Mouse (Mus musculus): ENCODE results near the gene Ncmap. TPM values are rescaled to one million over a fixed set of nuclear protein-coding genes. Genes with fewer than 3 reads are reported as not detected.
"Not testable (repeated sequence)": the region's sequence is repeated elsewhere in the genome, so short reads cannot be mapped to it uniquely, and the experiment has no call there.

The Ncmap gene
- polyA plus RNA-seq, 1 experiment from 2014 or later, result 0.75 TPM

- no peaks in the 10 kb centered on the region for H3K27me3 ChIP-seq
- H3K9me3 ChIP-seq, result no peaks in the 10 kb centered on the region
- no peak for ATAC-seq (ENCODE audit: low FRiP score)
- H3K4me1 ChIP-seq (replicated peaks), result no peaks in the 10 kb centered on the region
- H3K4me3 ChIP-seq, result no peak overlapping the region
- WGBS, result 30% methylated on average over 6 of the region's 6 CpGs
- H3K4me2 ChIP-seq, result no peak overlapping the region
- H3K9ac ChIP-seq, result no peak overlapping the region
- H3K27ac ChIP-seq, result no peak overlapping the region
- no peaks in the 10 kb centered on the region for H3K36me3 ChIP-seq
Measured at GRCm38 (mm10) chr4:135362828-135363227, 35.2 kb downstream of the Ncmap start.

DNA sequence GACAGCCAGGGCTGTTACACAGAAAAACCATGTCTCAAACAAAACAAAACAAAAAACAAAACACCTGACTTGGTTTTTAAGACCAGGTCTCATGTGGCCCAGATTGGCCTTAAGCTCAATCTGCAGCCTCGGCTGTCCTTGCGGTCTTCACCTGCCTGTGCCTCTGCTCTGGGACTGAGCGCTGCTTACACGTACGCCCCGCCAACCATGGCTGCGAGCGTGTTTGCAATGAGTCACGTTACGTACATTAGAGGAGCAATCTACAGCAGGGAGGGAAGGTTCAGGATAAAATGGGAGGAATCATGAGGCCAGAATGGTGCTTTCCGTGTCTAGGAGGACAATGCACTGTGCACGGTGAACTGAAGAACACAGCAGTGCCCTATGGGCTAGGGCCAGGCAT is 36.3 kb downstream of the Ncmap start:
- no peaks in the 10 kb centered on the region for H3K4me1 ChIP-seq (replicated peaks)
- no peak overlapping the region for H3K27ac ChIP-seq
- H3K36me3 ChIP-seq, result no peaks in the 10 kb centered on the region
- no peak overlapping the region for H3K4me3 ChIP-seq
- H3K9me3 ChIP-seq, result no peaks in the 10 kb centered on the region
- no peak overlapping the region for H3K4me2 ChIP-seq
- no peak overlapping the region for H3K9ac ChIP-seq
- 89% methylated on average over 12 of the region's 12 CpGs for WGBS
- ATAC-seq (ENCODE audit: low FRiP score), result no peak
- H3K27me3 ChIP-seq, result 0 out of 2 replicates have a peak, but pooled peaks cover 9% of the 10 kb centered on the region

DNA sequence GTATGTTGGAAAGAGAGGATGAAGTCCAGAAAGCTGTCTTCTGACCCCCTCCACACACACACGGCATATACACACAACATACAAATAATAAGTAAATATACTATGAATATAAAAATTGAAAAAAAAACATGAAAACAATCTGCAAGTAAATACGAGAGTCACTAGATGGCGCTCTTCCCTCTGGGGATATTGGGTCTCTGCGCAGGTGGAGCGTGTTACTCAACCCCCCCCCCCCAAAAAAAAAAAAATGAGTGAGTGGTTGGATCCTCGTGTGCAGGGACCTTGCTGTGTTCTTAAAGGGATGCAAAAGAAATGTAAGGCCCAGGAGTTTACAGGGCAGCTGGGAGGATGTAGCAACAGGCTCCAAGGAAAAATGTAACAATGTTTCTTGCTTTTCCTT is 39.3 kb downstream of the Ncmap start:
- H3K9ac ChIP-seq, result no peak overlapping the region
- H3K9me3 ChIP-seq, result no peaks in the 10 kb centered on the region
- H3K4me3 ChIP-seq, result no peak overlapping the region
- 0 out of 2 replicates have a peak, but pooled peaks cover 9% of the 10 kb centered on the region for H3K27me3 ChIP-seq
- no peak for ATAC-seq (ENCODE audit: low FRiP score)
- no peak overlapping the region for H3K27ac ChIP-seq
- H3K4me1 ChIP-seq (replicated peaks), result peaks cover 9% of the 10 kb centered on the region
- WGBS, result 3% methylated on average over 6 of the region's 6 CpGs
- no peak overlapping the region for H3K4me2 ChIP-seq
- H3K36me3 ChIP-seq, result no peaks in the 10 kb centered on the region

GRCm38 (mm10) chr4:135357221-135357920 is 40.7 kb downstream of the Ncmap start:
- Histone ChIP-seq H3K27ac (no peak overlapping the region), H3K4me1 (replicated peaks) (peaks cover 9% of the 10 kb centered on the region), H3K27me3 (0 out of 2 replicates have a peak, but pooled peaks cover 9% of the 10 kb centered on the region), H3K4me2 (no peak overlapping the region), H3K4me3 (no peak overlapping the region), H3K9ac (no peak overlapping the region), H3K36me3 (no peaks in the 10 kb centered on the region), H3K9me3 (no peaks in the 10 kb centered on the region)
- 88% methylated on average over 12 of the region's 12 CpGs for WGBS
- no peak for ATAC-seq (ENCODE audit: low FRiP score)

- H3K4me1 ChIP-seq (replicated peaks), result peaks cover 22% of the 10 kb centered on the region
- no peak for ATAC-seq (ENCODE audit: low FRiP score)
- no peaks in the 10 kb centered on the region for H3K36me3 ChIP-seq
- no peak overlapping the region for H3K4me3 ChIP-seq
- no peaks in the 10 kb centered on the region for H3K9me3 ChIP-seq
- H3K27ac ChIP-seq, result no peak overlapping the region
- no peak overlapping the region for H3K4me2 ChIP-seq
- no peak overlapping the region for H3K9ac ChIP-seq
- 0 out of 2 replicates have a peak, but pooled peaks cover 9% of the 10 kb centered on the region for H3K27me3 ChIP-seq
- 84% methylated on average over 9 of the region's 9 CpGs for WGBS
Measured at GRCm38 (mm10) chr4:135355886-135356550, 42.0 kb downstream of the Ncmap start.

GRCm38 (mm10) chr4:135354751-135355150 is 43.3 kb downstream of the Ncmap start:
- H3K4me2 ChIP-seq; H3K36me3 ChIP-seq; H3K4me3 ChIP-seq; ATAC-seq (ENCODE audit: low FRiP score); H3K27me3 ChIP-seq; H3K9me3 ChIP-seq: not testable (repeated sequence)
- H3K9ac ChIP-seq, result peak overlapping the region; percentile 74; the same call in 1 of the 2 replicates
- H3K4me1 ChIP-seq (replicated peaks), result peaks cover 22% of the 10 kb centered on the region
- H3K27ac ChIP-seq, result peak overlapping the region; percentile 96; the same call in 1 of the 2 replicates

- Histone ChIP-seq H3K4me2 (peak overlapping the region; percentile 72), H3K4me3 (peak overlapping the region; percentile 99)
- no peak for ATAC-seq (ENCODE audit: low FRiP score)
Measured at GRCm38 (mm10) chr4:135353794-135354450, 44.1 kb downstream of the Ncmap start.

DNA sequence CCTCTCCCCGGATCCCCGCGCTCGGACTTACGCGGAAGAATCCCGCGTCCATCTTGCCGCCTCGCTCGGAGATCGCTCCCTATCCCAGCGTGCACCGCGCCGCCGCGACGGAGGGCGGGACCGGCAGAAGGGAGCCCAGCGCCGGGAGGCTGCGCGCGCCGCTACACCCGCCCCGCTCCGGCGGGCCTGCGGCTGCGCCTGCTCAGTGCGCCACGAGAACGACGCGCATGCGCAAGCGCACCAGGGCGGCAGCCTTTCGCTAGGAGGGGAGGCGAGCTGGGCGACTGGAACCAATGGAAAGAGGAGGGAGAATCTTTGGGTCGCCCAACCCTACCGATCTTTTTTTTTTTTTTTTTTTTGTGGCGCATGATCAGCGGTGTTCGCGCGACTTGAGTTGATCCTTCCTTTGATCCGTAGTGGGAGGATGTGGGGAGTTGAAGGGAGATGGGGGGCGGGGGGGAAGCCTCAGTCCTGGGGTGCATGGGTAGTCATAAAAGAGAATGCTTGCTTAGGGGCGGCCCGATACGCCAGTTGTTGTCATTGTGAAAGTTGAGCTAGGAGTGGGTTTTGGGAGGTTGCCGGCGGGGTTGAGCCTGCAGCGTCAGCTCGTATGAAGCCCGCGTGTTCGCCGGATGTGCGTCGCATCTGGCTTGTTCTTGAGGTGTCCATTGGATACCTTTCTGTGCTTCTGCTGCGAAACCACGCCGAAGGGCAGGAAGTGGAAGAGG is 44.8 kb downstream of the Ncmap start, which contains the start of gene Srrm1:
Srrm1 (minus strand) TSS at position 256 of the 728 bp plus-strand sequence.
- Histone ChIP-seq H3K36me3 (peaks cover 9% of the 10 kb centered on the region; the same call in 1 of the 2 replicates), H3K27ac (peak within 1 kb of the TSS; percentile 96), H3K9ac (peak within 1 kb of the TSS; percentile 99), H3K4me1 (replicated peaks) (peaks cover 22% of the 10 kb centered on the region), H3K4me3 (peak within 1 kb of the TSS; percentile 99), H3K4me2 (peak within 1 kb of the TSS; percentile 82), H3K9me3 (no peaks in the 10 kb centered on the region), H3K27me3 (0 out of 2 replicates have a peak, but pooled peaks cover 9% of the 10 kb centered on the region)
- ATAC-seq (ENCODE audit: low FRiP score), result peak; percentile 93
- WGBS, result under 1% methylated on average over 69 of the region's 69 CpGs

More at GRCm38 (mm10) chr4:135353794-135354450, 44.1 kb downstream of the Ncmap start:
- Histone ChIP-seq H3K36me3 (peaks cover 9% of the 10 kb centered on the region; the same call in 1 of the 2 replicates), H3K27me3 (0 out of 2 replicates have a peak, but pooled peaks cover 9% of the 10 kb centered on the region), H3K4me1 (replicated peaks) (peaks cover 22% of the 10 kb centered on the region), H3K9me3 (no peaks in the 10 kb centered on the region), H3K9ac (peak overlapping the region; percentile 74), H3K27ac (peak overlapping the region; percentile 96)
- WGBS, result 22% methylated on average over 12 of the region's 12 CpGs

- Histone ChIP-seq H3K36me3 (peaks cover 9% of the 10 kb centered on the region), H3K27ac (peak overlapping the region; percentile 95), H3K9ac (peak overlapping the region; percentile 99), H3K4me1 (replicated peaks) (peaks cover 22% of the 10 kb centered on the region), H3K9me3 (no peaks in the 10 kb centered on the region), H3K4me2 (peak overlapping the region; percentile 82), H3K27me3 (0 out of 2 replicates have a peak, but pooled peaks cover 6% of the 10 kb centered on the region), H3K4me3 (peak overlapping the region; percentile 99)
- peak; percentile 63 for ATAC-seq (ENCODE audit: low FRiP score)
- under 1% methylated on average over 67 of the region's 67 CpGs for WGBS
Measured at GRCm38 (mm10) chr4:135352326-135353065, 45.5 kb downstream of the Ncmap start.

- ATAC-seq (ENCODE audit: low FRiP score), result no peak
- Histone ChIP-seq H3K27ac (no peak overlapping the region), H3K4me1 (replicated peaks) (no peaks in the 10 kb centered on the region), H3K9me3 (no peaks in the 10 kb centered on the region), H3K27me3 (no peaks in the 10 kb centered on the region), H3K4me3 (no peak overlapping the region), H3K4me2 (no peak overlapping the region), H3K36me3 (peaks cover 96% of the 10 kb centered on the region), H3K9ac (no peak overlapping the region)
- 70% methylated on average over 14 of the region's 14 CpGs for whole genome bisulfite sequencing
Measured at GRCm38 (mm10) chr4:135337376-135337942, 60.6 kb downstream of the Ncmap start.

DNA sequence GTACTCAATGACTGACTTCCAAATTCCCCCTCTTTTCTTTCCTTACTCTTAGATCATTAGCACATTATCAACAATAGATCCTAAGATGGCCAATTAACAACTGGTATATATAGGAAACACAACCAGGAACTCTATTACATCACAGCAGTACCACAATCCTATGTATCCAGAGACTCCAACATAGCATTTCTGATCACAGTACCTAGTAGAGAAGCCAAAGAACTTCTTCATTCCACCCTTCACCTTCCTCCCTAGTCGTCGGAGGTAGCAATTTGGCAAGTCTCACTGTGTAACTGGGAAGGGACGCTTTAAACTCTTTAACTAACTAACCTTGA is 62.0 kb downstream of the Ncmap start:
- Histone ChIP-seq H3K27ac (no peak overlapping the region), H3K4me2 (no peak overlapping the region), H3K27me3 (no peaks in the 10 kb centered on the region), H3K36me3 (peaks cover 96% of the 10 kb centered on the region), H3K4me3 (no peak overlapping the region), H3K9me3 (no peaks in the 10 kb centered on the region), H3K4me1 (replicated peaks) (no peaks in the 10 kb centered on the region), H3K9ac (no peak overlapping the region)
- WGBS, result 93% methylated on average over 3 of the region's 3 CpGs
- no peak for ATAC-seq (ENCODE audit: low FRiP score)
